Mouse (Mus musculus): ENCODE data around the gene Neurl1b. TPM values are rescaled to one million over a fixed set of nuclear protein-coding genes. Genes with fewer than 3 reads are reported as not detected.

Gene Neurl1b
- polyA plus RNA-seq, 1 experiment from 2014 or later, result 0.07 TPM

- no peak overlapping the region for H3K4me2 ChIP-seq (ENCODE audit: low read depth, low read length)
- H3K27me3 ChIP-seq (ENCODE audit: control insufficient read depth, insufficient read depth, low read depth, low read length), result no peaks in the 10 kb centered on the region
- H3K4me1 ChIP-seq (ENCODE audit: control insufficient read depth, low read depth, low read length), result no peaks in the 10 kb centered on the region
- 60% methylated on average over 6 of the region's 6 CpGs for WGBS (ENCODE audit: insufficient replicate concordance)
- H3K4me3 ChIP-seq (ENCODE audit: low read depth, low read length), result no peak overlapping the region
- no peaks in the 10 kb centered on the region for H3K9me3 ChIP-seq (replicated peaks; ENCODE audit: control insufficient read depth, low read length)
- H3K27ac ChIP-seq (ENCODE audit: low read length), result no peak overlapping the region
- no peak for ATAC-seq (ENCODE audit: low read depth)
- H3K9ac ChIP-seq (ENCODE audit: low read depth, low read length), result no peak overlapping the region
- H3K36me3 ChIP-seq (ENCODE audit: control insufficient read depth, insufficient read depth), result no peaks in the 10 kb centered on the region
These were observed 62.2 kb downstream of the Neurl1b start for GRCm38 (mm10) chr17:26476871-26477270.

DNA sequence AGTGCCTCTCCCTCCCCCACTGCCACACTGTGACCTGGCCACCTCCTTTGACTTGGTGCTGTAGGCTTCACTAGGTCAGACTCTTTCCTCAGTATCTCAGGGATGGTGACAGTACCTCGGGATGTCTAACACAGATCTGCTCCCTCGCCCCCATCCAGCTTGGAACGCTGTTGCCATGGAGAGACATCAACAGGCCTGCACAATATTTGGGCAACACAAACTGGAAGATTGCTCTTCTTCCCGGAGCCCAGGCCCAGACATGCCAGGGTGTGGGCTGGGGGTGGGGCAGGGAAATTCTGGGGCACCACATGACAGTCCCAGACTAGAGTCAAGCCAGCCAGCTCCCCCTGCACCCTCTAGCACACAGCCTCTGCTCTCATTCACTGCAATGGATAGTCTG, 64.0 kb downstream of the Neurl1b start:
- H3K27ac ChIP-seq (ENCODE audit: low read length), result no peak overlapping the region
- H3K4me1 ChIP-seq (ENCODE audit: control insufficient read depth, low read depth, low read length), result no peaks in the 10 kb centered on the region
- no peak overlapping the region for H3K9ac ChIP-seq (ENCODE audit: low read depth, low read length)
- no peaks in the 10 kb centered on the region for H3K36me3 ChIP-seq (ENCODE audit: control insufficient read depth, insufficient read depth)
- no peak overlapping the region for H3K4me3 ChIP-seq (ENCODE audit: low read depth, low read length)
- 62% methylated on average over 4 of the region's 4 CpGs for WGBS (ENCODE audit: insufficient replicate concordance)
- H3K9me3 ChIP-seq (replicated peaks; ENCODE audit: control insufficient read depth, low read length), result no peaks in the 10 kb centered on the region
- H3K4me2 ChIP-seq (ENCODE audit: low read depth, low read length), result no peak overlapping the region
- ATAC-seq (ENCODE audit: low read depth), result no peak
- no peaks in the 10 kb centered on the region for H3K27me3 ChIP-seq (ENCODE audit: control insufficient read depth, insufficient read depth, low read depth, low read length)

DNA sequence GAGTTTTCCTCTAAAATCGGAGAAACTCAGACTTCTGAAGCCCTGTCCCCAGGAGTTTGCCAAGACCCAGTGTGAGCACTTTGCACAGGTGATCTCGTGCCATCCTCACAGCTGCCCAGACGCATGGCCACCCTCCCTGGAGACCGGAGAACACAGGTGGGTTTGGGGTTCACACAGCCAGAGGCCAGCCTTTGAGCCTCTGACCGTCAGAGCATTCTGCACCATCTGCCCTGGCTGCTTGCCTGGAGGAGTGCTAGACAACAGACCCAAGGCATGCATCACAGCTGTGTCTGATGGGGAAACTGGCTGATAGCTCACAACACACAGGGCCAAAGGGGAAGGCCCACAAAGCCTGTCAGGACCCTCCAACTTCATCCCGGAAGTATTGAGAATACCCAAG, 65.0 kb downstream of the Neurl1b start:
- Histone ChIP-seq H3K9ac (ENCODE audit: low read depth, low read length) (no peak overlapping the region), H3K27me3 (ENCODE audit: control insufficient read depth, insufficient read depth, low read depth, low read length) (no peaks in the 10 kb centered on the region), H3K4me3 (ENCODE audit: low read depth, low read length) (no peak overlapping the region), H3K9me3 (replicated peaks; ENCODE audit: control insufficient read depth, low read length) (no peaks in the 10 kb centered on the region), H3K27ac (ENCODE audit: low read length) (no peak overlapping the region), H3K4me1 (ENCODE audit: control insufficient read depth, low read depth, low read length) (no peaks in the 10 kb centered on the region), H3K36me3 (ENCODE audit: control insufficient read depth, insufficient read depth) (no peaks in the 10 kb centered on the region), H3K4me2 (ENCODE audit: low read depth, low read length) (no peak overlapping the region)
- ATAC-seq (ENCODE audit: low read depth), result no peak
- 66% methylated on average over 6 of the region's 6 CpGs for WGBS (ENCODE audit: insufficient replicate concordance)

DNA sequence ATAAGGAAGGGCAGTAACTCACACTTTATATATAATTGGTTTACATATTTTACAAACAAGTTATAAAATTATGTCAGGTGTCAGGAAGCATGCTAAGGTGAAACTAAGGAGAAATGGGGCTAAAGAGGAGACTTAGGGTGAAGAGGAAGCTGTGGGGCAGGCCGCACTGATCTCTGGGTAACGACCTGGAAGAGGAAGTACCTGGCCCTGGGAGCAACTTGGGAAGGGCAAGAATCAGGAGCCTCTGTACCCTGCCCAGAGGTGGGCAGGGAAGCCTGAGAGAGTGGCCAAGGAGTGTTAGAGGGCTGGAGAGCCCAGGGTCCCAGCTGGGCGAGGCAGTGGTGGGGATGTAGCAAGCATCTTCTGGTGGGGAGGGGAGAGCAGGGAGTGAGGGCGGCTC, 66.3 kb downstream of the Neurl1b start:
- 51% methylated on average over 4 of the region's 4 CpGs for WGBS (ENCODE audit: insufficient replicate concordance)
- ATAC-seq (ENCODE audit: low read depth), result no peak
- Histone ChIP-seq H3K9ac (ENCODE audit: low read depth, low read length) (no peak overlapping the region), H3K9me3 (replicated peaks; ENCODE audit: control insufficient read depth, low read length) (no peaks in the 10 kb centered on the region), H3K36me3 (ENCODE audit: control insufficient read depth, insufficient read depth) (no peaks in the 10 kb centered on the region), H3K27ac (ENCODE audit: low read length) (no peak overlapping the region), H3K4me3 (ENCODE audit: low read depth, low read length) (no peak overlapping the region), H3K4me2 (ENCODE audit: low read depth, low read length) (no peak overlapping the region), H3K4me1 (ENCODE audit: control insufficient read depth, low read depth, low read length) (no peaks in the 10 kb centered on the region), H3K27me3 (ENCODE audit: control insufficient read depth, insufficient read depth, low read depth, low read length) (no peaks in the 10 kb centered on the region)

DNA sequence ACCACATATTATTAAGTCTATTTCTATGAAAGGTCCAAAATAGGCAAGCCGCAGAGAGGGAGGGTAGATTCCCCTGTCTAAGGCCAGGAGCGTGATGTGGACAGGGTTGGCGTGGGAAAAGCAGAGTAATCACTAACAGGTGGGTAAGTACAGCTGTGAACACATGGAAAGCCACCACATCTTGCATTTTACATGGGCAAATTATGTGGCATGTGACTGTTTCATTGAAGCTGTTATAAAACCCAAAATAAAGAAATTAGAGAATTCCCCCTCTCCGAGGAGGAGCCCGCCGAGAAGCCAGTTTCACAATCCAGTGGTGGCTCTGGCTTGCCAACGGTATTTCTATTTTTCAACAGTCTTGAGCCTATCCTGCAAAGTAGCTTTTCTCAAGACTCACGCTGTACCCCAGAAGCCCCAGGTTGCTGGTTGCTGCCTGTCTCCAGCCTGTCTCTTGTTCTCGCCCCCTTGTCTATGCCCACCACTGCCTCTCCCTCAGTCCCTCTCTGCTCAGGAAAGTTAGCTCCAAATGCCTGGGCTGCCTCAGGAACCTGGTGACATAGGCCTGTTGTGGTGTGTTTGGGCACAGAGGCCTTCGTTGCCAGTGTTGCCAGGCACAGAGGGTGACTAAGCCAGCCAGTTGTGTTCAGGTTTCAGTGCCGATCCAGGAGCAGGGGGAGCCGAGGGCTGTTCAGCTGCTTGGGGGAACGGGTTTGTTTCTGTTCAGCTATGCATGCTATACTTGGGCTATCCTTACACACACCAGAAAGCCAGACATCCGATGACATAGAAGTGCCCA, 70.2 kb downstream of the Neurl1b start:
- no peaks in the 10 kb centered on the region for H3K9me3 ChIP-seq (replicated peaks; ENCODE audit: control insufficient read depth, low read length)
- H3K27ac ChIP-seq (ENCODE audit: low read length), result no peak overlapping the region
- ATAC-seq (ENCODE audit: low read depth), result no peak
- H3K4me1 ChIP-seq (ENCODE audit: control insufficient read depth, low read depth, low read length), result no peaks in the 10 kb centered on the region
- no peaks in the 10 kb centered on the region for H3K36me3 ChIP-seq (ENCODE audit: control insufficient read depth, insufficient read depth)
- H3K9ac ChIP-seq (ENCODE audit: low read depth, low read length), result no peak overlapping the region
- no peak overlapping the region for H3K4me2 ChIP-seq (ENCODE audit: low read depth, low read length)
- 66% methylated on average over 14 of the region's 14 CpGs for WGBS (ENCODE audit: insufficient replicate concordance)
- H3K27me3 ChIP-seq (ENCODE audit: control insufficient read depth, insufficient read depth, low read depth, low read length), result no peaks in the 10 kb centered on the region
- no peak overlapping the region for H3K4me3 ChIP-seq (ENCODE audit: low read depth, low read length)

GRCm38 (mm10) chr17:26487266-26487665, 72.6 kb downstream of the Neurl1b start:
- no peak overlapping the region for H3K27ac ChIP-seq (ENCODE audit: low read length)
- ATAC-seq (ENCODE audit: low read depth), result no peak
- no peaks in the 10 kb centered on the region for H3K36me3 ChIP-seq (ENCODE audit: control insufficient read depth, insufficient read depth)
- H3K9me3 ChIP-seq (replicated peaks; ENCODE audit: control insufficient read depth, low read length), result no peaks in the 10 kb centered on the region
- no peak overlapping the region for H3K4me2 ChIP-seq (ENCODE audit: low read depth, low read length)
- no peaks in the 10 kb centered on the region for H3K4me1 ChIP-seq (ENCODE audit: control insufficient read depth, low read depth, low read length)
- H3K27me3 ChIP-seq (ENCODE audit: control insufficient read depth, insufficient read depth, low read depth, low read length), result no peaks in the 10 kb centered on the region
- H3K4me3 ChIP-seq (ENCODE audit: low read depth, low read length), result no peak overlapping the region
- H3K9ac ChIP-seq (ENCODE audit: low read depth, low read length), result no peak overlapping the region
- WGBS (ENCODE audit: insufficient replicate concordance), result 55% methylated on average over 5 of the region's 5 CpGs

- 72% methylated on average over 4 of the region's 4 CpGs for WGBS (ENCODE audit: insufficient replicate concordance)
- Histone ChIP-seq H3K4me3 (ENCODE audit: low read depth, low read length) (no peak overlapping the region), H3K36me3 (ENCODE audit: control insufficient read depth, insufficient read depth) (no peaks in the 10 kb centered on the region), H3K9me3 (replicated peaks; ENCODE audit: control insufficient read depth, low read length) (peaks cover 2% of the 10 kb centered on the region; the same call in 1 of the 2 replicates), H3K4me2 (ENCODE audit: low read depth, low read length) (no peak overlapping the region), H3K27me3 (ENCODE audit: control insufficient read depth, insufficient read depth, low read depth, low read length) (no peaks in the 10 kb centered on the region), H3K27ac (ENCODE audit: low read length) (no peak overlapping the region), H3K4me1 (ENCODE audit: control insufficient read depth, low read depth, low read length) (no peaks in the 10 kb centered on the region), H3K9ac (ENCODE audit: low read depth, low read length) (no peak overlapping the region)
- ATAC-seq (ENCODE audit: low read depth), result no peak
These were observed 73.3 kb downstream of the Neurl1b start for GRCm38 (mm10) chr17:26487917-26488316.

- Histone ChIP-seq H3K4me1 (ENCODE audit: control insufficient read depth, low read depth, low read length) (no peaks in the 10 kb centered on the region), H3K9ac (ENCODE audit: low read depth, low read length) (no peak overlapping the region), H3K36me3 (ENCODE audit: control insufficient read depth, insufficient read depth) (no peaks in the 10 kb centered on the region), H3K4me2 (ENCODE audit: low read depth, low read length) (no peak overlapping the region), H3K4me3 (ENCODE audit: low read depth, low read length) (no peak overlapping the region), H3K27me3 (ENCODE audit: control insufficient read depth, insufficient read depth, low read depth, low read length) (no peaks in the 10 kb centered on the region), H3K9me3 (replicated peaks; ENCODE audit: control insufficient read depth, low read length) (peaks cover 5% of the 10 kb centered on the region), H3K27ac (ENCODE audit: low read length) (no peak overlapping the region)
- no peak for ATAC-seq (ENCODE audit: low read depth)
- WGBS (ENCODE audit: insufficient replicate concordance), result 65% methylated on average over 8 of the region's 8 CpGs
These were observed 74.2 kb downstream of the Neurl1b start for GRCm38 (mm10) chr17:26488711-26489403.

DNA sequence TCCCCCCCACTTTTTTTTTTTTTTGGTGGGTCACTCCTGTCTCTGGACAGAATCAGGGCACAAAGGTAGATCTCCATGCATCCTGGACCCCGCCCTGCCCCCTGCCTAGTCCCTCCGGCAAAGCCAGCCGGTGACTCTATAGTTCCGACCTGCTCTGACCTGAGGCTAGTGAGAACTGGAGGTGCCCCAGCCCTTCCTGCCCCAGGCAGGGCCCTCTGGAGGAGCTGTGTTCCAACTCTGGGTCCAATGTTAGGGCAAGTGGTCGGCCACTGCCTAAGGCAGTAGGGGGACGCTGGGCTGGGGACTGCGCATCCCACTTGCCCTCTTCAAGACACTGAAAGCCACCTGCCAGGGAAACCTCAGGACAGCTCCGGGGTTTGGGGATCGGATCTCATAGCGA, 75.4 kb downstream of the Neurl1b start:
- no peak overlapping the region for H3K27ac ChIP-seq (ENCODE audit: low read length)
- 77% methylated on average over 10 of the region's 10 CpGs for WGBS (ENCODE audit: insufficient replicate concordance)
- H3K36me3 ChIP-seq (ENCODE audit: control insufficient read depth, insufficient read depth), result no peaks in the 10 kb centered on the region
- no peak overlapping the region for H3K4me2 ChIP-seq (ENCODE audit: low read depth, low read length)
- H3K9me3 ChIP-seq (replicated peaks; ENCODE audit: control insufficient read depth, low read length), result peaks cover 5% of the 10 kb centered on the region
- H3K27me3 ChIP-seq (ENCODE audit: control insufficient read depth, insufficient read depth, low read depth, low read length), result no peaks in the 10 kb centered on the region
- no peak overlapping the region for H3K9ac ChIP-seq (ENCODE audit: low read depth, low read length)
- ATAC-seq (ENCODE audit: low read depth), result no peak
- no peaks in the 10 kb centered on the region for H3K4me1 ChIP-seq (ENCODE audit: control insufficient read depth, low read depth, low read length)
- H3K4me3 ChIP-seq (ENCODE audit: low read depth, low read length), result no peak overlapping the region
